Mouse (Mus musculus) ovary, postnatal 10 days (tissue): ENCODE data around the gene Tpst2.

Experiments
- DNase-seq: peaks from one replicate; pipeline ENCODE4 v3.0.0; 2022; ENCODE audit warnings: low spot score

Gene Tpst2

GRCm38 (mm10) chr5:112255426-112255825 is 21.1 kb upstream of the Tpst2 start, which contains the start of gene Crybb1:
Gene Crybb1, plus strand, starts transcription at chr5:112255815.
- peak; percentile 21 for DNase-seq

GRCm38 (mm10) chr5:112256457-112256856 is 20.0 kb upstream of the Tpst2 start:
- no peak for DNase-seq

- DNase-seq: no peak
Observed at GRCm38 (mm10) chr5:112257896-112258295, 18.6 kb upstream of the Tpst2 start.

GRCm38 (mm10) chr5:112259862-112260650 is 16.4 kb upstream of the Tpst2 start:
- no peak for DNase-seq

GRCm38 (mm10) chr5:112260818-112261217 is 15.7 kb upstream of the Tpst2 start:
- DNase-seq: no peak

GRCm38 (mm10) chr5:112264099-112264498 is 12.4 kb upstream of the Tpst2 start:
- DNase-seq: no peak

- no peak for DNase-seq
Observed at GRCm38 (mm10) chr5:112265110-112265509, 11.4 kb upstream of the Tpst2 start.

GRCm38 (mm10) chr5:112265515-112265914 is 11.0 kb upstream of the Tpst2 start:
- no peak for DNase-seq

GRCm38 (mm10) chr5:112266011-112266777 is 10.3 kb upstream of the Tpst2 start:
- no peak for DNase-seq

- DNase-seq: no peak
Observed at GRCm38 (mm10) chr5:112270764-112271541, 5.5 kb upstream of the Tpst2 start.

GRCm38 (mm10) chr5:112272934-112273333 is 3.6 kb upstream of the Tpst2 start:
- DNase-seq: no peak

- no peak for DNase-seq
Observed at GRCm38 (mm10) chr5:112273746-112274463, 2.6 kb upstream of the Tpst2 start.

- DNase-seq: no peak
Observed at GRCm38 (mm10) chr5:112275021-112275804, 1.3 kb upstream of the Tpst2 start.

GRCm38 (mm10) chr5:112276907-112277348 is 437 bp downstream of the Tpst2 start:
- DNase-seq: no peak

GRCm38 (mm10) chr5:112277906-112278470 is 1.5 kb downstream of the Tpst2 start:
- no peak for DNase-seq

GRCm38 (mm10) chr5:112279181-112280021 is 2.9 kb downstream of the Tpst2 start:
- DNase-seq: no peak

- no peak for DNase-seq
Observed at GRCm38 (mm10) chr5:112280151-112280550, 3.7 kb downstream of the Tpst2 start.

GRCm38 (mm10) chr5:112280863-112281660 is 4.6 kb downstream of the Tpst2 start:
- DNase-seq: no peak

GRCm38 (mm10) chr5:112281676-112282075 is 5.2 kb downstream of the Tpst2 start:
- DNase-seq: no peak
